Mouse (Mus musculus) heart, adult 8-10 months (tissue): ENCODE data around the gene Pdzd2. TPM values are rescaled to one million over a fixed set of nuclear protein-coding genes. Genes with fewer than 3 reads are reported as not detected.

Experiments
- DNase-seq: peaks from one replicate; pipeline ENCODE4 v3.0.0; 2022; ENCODE audit warnings: low spot score
- total RNA-seq, 4 experiments: library from RNA; stranded (reverse); gene quantifications; 2 replicates each; pipeline ENCODE4 v1.2.4; 2022

Pdzd2 gene
- total RNA-seq, 4 experiments from 2014 or later = 65.7 to 97.5 (median 80.6) TPM

DNA sequence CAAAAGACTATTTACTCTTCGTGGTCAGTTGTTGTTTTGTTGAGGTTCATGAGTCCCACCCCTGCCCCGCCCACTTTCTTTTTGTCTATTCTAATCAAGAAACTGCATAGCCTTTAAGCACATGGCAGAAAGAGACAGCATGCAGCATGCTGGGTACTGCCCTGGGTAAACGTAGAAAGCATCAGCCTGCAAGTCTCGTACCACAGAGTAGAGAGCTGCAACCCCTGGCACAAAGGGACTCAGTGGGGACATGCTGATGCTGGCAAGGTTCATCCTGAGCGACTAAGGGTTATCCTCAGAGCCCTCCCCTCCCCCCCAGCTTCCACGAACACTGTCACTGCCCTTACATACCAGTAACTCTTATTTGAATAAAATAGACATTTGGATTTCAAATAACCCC, 114.2 kb downstream of the Pdzd2 start:
- no peak for DNase-seq

DNA sequence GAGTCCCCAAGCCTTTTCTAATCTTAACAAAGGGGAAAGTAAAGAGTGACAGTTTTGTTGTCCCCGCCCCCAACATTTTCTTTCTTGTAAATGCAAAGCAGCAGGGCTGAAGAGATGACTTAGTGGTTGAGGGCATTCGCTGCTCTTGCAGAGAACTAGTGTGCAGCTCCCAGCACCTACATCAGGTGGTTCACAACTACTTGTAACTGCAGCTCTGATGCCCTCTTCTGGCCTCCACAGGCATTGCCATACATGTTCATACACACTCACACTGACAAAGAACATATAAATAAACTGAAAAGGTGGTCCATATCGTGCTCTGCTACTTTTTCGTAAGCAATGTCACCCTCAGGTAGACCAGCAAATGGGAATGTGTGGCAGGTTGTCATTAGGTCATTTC, 116.2 kb downstream of the Pdzd2 start:
- no peak for DNase-seq

DNA sequence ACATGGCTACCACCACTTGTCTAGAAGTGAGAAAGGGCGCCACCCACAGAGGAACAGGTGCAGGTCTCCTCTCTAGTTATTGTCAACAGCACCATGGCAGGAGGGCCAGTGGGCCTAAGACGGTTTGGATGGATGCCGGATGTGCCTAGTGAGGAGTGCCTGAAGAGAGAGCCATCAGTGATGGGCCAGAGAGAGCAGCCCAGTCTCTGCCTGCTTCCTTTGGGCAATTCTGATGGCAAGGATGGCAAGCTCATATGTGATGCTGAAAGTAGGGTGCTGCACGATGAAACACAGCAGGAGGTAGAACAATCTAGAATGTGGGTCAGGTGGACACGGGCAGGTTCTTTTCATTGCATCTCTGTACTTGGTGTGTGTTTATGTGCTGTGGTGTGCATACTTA, 117.0 kb downstream of the Pdzd2 start:
- DNase-seq = no peak

DNA sequence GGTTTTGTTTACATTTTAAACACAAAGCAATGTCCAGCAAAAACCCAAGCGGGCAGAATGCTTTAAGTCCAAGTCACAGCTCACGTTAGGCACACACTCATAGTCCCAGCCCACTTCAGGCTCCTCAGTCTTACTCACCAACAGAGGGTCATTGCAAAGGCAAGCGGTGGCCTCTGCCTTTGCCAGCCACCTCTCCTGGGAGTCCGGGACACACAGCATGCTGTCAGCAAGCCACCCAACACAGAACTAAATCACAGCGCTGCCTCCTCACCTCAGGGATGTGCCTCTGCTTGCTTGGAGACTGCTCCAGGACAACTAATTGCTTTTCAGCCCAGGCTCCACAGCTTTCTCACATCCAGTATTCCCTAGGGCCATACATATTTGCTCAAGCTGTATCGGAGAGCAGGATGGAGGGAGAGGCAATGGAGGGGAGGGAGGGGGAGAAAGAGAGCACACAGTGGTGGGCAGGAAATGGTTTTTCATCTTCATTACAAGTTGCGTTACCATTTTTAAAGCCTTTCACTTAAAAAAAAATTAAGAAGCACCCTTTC, 117.6 kb downstream of the Pdzd2 start:
- no peak for DNase-seq

DNA sequence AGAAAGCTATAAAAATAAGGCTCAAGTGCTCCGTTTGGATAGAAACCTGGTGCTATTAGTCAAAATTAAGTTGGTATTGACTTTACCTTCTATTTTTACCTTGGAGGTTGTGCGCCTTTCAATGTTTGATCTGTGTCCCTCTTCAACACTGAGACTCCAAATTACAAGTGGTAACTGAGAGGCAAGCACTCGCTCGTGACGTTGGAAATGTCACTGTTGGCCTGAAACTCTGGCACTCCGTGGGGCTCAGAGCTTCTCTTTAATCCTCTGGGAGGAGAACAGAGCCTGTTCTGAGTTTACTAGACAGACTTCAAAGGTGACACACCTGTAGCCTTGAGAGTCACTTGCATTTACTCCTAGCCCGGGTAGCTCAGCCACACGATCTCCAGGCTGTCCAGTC, 120.5 kb downstream of the Pdzd2 start:
- no peak for DNase-seq

DNA sequence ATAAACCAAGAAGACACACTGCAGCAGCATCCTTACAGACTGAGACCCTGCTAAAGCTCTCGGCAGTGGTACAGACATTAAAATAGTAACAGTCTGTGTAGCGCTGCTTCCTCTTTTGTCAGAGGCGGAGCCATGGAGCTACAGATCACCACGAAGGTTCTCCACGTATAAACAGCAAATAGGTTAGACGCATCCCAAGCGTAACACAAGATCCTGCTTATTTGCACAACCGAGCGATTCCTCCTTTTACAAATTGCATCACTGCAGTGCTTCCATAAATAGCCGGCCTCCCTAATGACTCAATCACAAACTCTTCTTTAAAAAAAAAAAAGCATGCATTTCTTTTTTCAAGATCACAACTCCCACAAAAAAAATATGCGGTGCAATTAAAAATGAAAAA, 122.1 kb downstream of the Pdzd2 start:
- DNase-seq = no peak

DNA sequence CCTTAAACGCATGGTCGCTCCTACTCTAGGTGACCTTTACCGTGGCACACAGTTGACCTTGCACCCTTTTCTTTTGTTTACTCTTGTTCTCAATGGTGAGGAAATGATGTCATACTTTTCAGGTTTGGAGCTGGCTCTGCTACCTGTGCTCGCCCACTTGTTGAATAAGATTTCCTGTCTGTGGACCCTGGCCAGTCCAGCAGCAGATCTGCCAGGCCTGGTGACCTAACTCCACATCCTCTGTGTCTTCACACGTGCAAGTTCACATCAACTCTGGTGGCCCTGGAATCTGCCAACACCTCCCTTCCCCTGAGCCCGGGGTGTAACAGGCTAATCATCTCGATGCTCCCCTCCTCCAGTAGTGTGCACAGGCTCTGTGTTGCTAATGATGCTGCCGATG, 122.5 kb downstream of the Pdzd2 start:
- DNase-seq = no peak

DNA sequence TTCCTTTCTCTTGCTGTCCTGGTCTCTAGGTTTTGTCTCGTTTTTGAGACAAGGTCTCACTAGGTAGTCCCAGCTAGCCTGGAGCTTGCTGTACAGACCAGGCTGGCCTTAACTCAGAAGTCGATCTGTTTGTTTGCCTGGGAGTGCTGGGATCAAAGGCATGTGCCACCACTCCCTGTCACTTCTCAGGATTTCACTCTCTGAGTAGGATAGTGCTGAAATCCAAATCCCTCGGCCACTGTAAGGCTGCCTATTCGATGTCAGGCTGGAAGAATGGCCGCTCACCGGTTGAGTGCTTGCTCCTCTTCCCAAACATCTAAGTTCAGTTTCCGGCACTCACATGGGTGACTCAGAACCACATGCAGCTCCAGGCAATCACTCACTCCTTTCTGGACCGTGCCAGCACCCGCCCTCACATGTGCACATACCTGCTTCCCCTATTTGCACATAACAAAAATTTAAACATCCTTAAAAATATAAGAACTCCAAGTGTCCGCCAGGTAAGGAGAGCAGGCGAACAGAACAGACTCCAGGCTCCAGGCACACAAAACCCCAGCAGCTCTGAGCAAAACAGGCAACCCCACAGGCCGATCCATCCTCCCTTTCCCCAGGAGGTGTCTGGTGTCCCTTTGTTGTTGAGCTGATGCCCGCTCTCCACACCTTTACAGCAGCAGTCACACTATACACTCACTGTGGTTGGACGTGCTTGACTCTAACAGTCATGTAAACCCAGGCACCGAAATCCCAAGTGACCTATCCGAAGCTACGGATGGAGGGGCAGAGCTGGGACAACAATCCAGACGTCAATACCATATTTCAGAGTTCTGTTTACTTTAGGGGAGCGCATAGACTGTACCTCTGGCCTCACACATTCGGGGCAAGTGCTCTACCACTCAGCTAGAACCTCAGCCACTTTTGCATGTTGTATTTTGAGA, 124.5 kb downstream of the Pdzd2 start:
- DNase-seq = no peak

DNA sequence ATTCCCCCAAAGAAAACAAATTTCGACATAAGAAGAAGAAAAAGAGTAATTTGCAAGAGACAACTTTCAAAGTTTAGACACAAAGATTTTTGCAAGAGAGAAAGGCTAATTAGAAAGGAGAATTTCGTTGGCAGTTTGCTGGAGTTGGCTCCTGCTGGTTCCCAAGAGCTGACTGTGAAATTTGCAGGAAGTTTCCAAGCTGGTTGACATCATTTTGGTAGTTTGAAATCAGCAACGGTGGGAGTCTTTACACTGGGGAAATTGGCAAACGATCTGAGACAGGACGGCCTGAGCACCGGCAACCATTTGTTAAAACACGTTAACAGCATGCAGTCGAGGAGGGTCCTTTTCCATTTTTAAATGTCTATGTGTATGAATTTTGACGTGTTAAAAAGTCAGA, 125.7 kb downstream of the Pdzd2 start:
- peak; percentile 16 for DNase-seq

DNA sequence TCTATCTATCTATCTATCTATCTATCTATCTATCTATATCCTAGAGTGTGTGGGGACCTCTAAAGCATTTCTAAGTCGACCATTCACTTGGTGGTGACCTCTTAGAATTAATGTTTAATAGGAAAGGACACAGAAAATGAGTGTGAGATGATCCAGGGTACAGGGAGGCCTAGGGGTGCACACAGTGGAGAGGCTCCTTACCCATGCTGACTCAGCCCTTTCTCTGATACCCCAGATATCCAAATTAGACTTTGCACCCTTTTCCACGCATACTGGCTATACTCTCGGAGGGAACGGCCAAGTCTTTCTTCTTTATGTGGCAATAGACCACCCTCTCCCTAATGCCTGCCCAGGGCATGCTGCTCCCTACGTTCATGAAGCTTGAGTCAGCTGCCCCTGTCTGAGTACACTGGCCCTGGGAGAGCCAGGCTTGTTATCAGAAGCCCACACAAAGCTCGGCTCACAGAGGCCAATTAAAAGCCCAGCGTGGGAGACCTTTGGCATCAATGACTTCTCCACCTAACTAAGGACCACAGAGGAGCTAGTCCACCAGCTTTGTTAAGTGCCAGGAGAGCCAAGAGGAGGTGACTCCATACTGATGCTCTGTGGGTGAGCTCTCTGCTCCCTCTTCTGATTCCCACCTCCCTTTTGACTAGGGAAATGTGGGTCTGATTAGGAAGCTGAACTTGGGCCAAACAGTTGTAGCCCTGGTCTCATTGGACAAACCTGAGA, 126.6 kb downstream of the Pdzd2 start:
- DNase-seq = no peak

DNA sequence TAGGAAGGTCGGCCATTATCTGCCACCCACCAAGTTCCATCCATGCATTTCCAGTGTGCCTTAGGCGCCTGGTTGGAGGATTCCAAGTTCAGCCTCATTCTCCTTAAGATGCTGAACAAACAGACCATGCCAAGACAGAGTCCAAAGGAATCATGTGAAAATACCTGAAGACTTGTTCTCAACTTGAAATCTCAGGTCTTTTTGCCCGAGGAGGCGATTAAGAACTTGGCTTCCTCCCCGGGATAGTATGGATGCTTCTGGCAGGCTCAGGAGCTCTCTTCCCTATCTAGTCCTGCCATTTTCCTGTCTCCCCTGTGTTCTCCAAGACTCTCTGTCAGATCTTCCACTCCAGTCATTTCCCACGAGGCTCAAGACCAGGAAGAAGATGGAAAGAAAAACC, 131.6 kb downstream of the Pdzd2 start:
- DNase-seq = no peak

DNA sequence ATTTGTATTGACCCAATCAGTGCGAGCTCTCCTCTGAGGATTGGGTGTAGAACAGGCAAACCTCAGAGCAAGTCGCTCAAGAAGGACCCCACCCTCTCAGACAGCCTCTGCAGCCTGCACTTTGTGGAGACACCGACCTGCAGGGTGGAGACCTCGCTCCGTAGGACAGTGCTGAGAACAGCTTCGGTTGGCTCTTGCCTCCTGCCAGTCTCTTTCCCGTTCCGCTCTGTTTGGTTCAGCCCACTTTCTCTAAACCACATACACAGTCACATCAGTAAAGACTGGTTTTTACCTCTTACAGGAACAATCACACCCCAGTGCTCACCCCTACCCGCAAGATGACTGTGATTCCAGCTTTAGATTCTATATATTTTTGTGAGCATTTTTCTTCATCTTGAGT, 133.4 kb downstream of the Pdzd2 start:
- DNase-seq = no peak

DNA sequence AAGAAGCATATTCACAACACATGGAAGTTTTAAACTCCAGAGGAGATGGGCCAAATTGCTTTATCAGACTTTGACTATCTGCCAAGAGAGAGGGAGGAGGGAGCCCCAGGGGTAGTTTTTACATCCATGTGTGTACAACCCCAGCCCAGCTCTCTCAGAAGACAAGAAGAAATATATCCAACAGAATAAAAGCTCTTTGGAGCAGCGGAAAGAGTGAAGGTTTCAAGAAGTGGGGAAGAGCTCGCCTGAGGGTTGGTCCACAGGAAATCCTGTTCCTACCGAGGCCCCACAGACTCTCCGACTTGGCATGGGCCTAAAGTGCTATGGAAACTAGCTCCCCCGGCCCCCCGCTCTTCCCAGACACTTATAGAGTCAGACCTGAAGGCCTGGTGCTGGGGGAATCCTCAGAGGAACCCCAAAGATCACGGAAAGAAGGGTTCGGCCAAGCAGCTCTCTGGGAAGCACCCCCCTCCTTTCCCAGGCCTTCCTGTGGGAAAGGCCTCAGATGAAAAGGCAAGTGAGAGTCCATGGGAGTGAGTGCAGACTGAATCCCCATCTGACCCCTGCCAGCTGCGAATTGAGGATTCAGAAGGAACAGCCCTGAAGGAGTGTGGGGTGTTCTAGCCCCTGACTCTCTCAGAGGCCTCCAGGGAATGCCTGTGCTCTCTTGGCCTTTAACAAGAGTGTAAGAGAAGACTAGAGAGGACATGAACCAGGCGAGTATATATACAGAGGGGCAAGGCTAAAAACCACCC, 134.3 kb downstream of the Pdzd2 start:
- peak; percentile 23 for DNase-seq

DNA sequence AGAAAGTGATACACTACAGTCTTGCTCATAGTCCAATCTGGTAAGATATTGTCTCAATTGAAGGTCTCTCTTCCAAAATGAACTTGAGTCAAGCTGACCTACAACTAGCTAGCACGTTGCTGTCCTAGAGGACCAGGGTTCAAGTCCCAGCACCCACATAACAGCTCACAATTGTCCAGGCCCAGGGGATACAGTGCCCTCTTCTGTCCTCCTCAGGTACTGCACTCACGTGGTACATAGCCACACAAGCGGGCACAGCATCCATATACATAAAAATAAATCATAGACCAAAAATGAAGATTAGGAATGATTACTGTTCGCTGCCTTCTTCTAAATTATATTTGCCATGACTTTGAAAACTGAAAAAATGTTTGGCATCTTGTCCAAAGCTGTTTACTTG, 136.1 kb downstream of the Pdzd2 start:
- no peak for DNase-seq

DNA sequence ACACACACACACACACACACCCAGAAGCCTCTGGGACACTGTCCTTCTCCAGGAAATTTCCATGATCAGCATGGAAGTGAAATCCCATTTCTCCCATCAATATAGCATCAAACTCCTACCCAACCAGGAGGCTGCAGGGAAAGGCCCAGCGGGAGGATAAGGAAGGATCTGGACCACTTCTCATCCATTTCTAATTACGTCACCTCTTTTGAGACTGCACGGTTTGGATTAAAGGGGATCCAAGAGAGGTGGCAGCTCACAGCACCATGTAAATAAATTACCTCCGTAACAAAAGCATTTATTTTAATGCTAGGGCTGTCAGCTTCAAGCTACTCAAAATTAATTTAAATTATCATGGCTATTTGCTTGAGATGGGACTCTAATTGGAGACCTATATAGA, 146.6 kb downstream of the Pdzd2 start:
- no peak for DNase-seq

DNA sequence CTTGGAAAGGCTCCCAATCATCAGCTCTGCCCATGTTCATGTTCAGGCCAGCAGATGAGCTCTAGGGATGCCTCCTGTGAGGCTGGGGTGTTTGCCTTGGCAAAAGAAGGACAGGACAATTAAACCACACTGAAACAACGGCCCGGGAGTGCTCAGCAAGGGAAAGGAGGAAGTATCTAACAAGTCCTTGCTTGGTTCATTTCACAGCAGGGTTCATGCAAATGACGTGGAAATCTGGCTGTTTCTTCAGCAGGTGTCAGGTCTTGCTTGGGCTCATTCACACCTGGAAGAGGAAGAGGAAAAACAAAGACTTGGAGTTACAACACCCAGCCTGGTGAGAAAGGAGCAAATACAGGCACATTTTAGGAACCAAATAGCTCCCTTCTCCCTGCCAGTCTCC, 147.1 kb downstream of the Pdzd2 start:
- DNase-seq = no peak

DNA sequence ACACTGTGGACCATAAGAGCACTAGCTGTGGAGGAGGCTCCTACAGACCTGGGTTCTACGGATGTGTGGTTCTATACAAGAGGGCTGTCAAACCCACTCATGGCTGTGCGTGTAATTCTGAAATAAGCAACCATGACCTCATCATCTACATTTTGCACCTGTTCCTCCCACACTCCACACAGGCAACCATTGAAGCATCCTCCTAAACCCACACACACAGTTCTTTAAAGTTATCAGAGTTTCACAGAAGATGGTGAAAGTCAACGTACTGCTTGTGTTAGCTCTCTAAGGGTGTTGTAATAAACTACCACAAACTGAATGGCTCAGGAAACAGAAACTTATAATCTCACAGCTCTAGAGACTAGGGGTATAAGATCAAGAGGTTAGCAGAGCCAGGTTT, 151.1 kb downstream of the Pdzd2 start:
- DNase-seq = no peak

DNA sequence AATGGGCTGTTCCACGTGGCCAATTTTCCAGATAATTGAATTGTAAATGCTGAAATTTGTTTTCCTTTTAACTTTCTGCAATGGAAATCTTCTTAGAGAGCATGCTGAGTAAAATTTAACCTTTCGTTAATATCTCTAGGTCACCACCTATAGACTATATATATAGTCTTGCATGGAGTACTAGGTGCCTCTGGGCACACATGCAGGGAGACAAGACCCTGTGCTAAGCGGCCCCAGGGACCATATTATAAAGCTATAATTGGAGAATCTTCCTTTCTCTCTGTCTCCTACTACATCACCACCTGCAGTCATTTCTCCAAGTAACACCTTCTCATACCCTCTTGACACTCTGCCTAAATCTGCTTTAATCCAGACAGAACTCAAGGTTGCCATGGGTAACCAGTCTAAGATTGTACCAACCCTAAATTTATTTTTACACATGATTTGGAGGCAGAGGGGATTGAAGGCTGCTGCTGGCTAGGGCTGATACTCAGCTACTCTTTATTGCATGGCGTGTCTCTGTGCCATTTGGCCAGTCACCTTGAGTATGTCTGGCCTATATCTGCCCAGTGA, 152.8 kb downstream of the Pdzd2 start:
- DNase-seq = no peak

DNA sequence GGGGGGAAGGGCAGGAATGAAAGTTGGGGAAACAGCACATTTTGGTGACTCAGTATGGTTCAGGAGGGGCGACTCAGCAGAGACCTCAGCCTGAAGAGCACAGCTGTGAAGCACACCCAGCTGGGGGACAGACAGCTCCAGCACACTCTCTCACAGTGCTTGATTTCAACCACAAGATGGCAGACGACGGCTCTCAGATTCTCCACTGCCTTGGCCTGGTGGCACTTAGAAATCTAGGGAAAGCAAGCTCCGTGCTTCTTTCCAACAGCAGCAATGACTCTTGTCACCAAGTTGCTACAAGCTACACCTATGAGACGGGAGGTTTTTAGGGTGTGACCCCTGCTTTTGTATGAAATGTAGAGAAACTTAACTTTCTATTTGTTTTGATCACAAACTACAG, 153.6 kb downstream of the Pdzd2 start:
- peak; percentile 78 for DNase-seq

DNA sequence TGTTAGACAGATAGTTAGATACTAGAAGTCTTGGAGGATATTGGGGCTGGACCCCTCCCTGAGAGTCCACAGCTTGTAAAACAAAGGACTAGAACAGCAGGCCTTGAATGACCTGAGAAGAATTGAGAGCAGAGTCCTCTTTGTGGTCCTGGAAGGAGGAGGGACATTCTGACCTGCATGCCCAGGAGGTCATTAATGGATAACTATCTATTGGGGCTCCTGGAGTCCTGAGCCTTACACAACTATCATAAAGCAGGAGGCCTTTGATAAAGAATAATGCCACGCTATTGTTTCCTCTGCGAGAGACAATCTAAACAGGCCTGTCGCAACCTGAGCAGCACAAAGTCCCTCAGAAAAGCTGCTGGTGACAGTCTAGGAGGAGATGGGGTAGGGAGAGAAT, 156.7 kb downstream of the Pdzd2 start:
- no peak for DNase-seq

DNA sequence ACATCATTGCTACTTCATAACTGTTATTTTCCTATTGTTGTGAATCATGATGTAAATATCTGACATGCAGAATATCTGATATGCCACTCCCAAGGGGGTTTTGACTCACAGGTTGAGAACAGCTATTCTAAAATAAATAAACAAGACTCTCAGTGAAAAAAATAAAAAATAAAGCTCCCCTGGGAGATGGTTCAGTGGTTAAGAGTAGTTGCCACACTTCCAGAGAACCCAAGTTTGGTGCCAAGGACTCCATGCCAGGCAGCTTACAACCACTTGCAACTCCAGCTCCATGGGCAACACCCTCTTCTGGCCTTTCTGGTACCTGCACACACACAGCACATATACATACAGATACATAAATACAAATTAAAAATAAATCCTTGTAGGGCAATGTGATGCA, 157.3 kb downstream of the Pdzd2 start:
- DNase-seq = no peak

DNA sequence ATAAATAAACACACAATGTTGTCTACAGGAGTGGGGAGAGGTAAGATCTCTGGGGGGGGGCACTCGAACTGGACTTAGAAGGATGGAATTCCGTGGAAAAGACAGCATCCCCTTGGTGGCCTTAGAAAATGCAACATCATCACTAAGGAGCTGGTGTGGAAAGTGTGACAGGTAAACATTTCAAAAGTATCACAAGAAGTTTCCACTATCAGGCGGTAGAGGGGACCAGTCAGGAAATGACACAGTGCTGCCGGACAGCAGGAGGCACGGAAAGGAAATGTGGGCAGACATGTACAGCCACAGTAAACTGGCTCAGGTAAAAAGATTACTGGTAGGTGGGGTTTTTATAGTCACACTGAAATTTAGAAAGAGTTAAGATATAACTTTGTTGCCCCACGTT, 160.5 kb downstream of the Pdzd2 start:
- no peak for DNase-seq
